Comparison of ENCODE assay signal across 15 mouse cellular contexts in the genomic region with DNA sequence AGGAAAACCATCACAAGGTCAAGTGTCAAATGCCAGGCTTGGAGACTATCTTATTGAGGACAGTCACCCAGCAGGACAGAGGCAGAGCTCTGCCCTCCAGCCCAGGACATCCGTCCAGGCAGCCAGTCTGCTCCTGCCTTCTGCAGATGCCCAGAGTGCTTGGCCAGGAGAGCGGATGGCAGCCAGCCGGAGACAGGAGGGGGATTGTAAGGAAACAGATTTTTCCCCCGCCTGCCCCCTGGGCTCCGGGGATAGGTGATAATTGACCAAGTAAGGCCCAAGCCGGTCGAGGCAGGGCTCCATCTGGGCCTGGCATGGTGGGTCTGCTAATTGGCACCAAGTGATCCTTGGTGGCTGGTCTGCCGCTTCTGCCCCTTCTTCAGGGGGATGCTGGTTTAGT.
A peak's percentile ranks its signal among the peaks of the same experiment; 100 is the strongest.
DNase-seq lines count a peak whose midpoint lies in the region; ATAC-seq lines count a peak whose summit lies in the region.
"Had no signal": no experiment of that assay in that cellular context is flagged by ENCODE, and none has a peak within 500 bp of the region (broad histone marks: within the 10 kb centered on the region; RNA-seq: fewer than 3 reads in every experiment).

No protein-coding gene starts in this region.

- no peak overlapping the region for H3K9ac ChIP-seq in forebrain, embryonic 11.5 days (ENCODE audit: low read length)
- H3K9ac ChIP-seq in neural tube, embryonic 14.5 days (replicated peaks; ENCODE audit: low read depth, low read length): no peak overlapping the region
- H3K9ac ChIP-seq in intestine, embryonic 16.5 days (ENCODE audit: low read depth, low read length): no peak overlapping the region
- H3K9ac ChIP-seq: embryonic facial prominence, embryonic 15.5 days; liver, embryonic 14.5 days had no signal

- 73% methylated on average over 8 of the region's 8 CpGs for WGBS in forebrain, embryonic 10.5 days
- 58% methylated on average over 8 of the region's 8 CpGs for WGBS in forebrain, embryonic 11.5 days
- WGBS in neural tube, embryonic 14.5 days: 62% methylated on average over 8 of the region's 8 CpGs
- 58% methylated on average over 8 of the region's 8 CpGs for WGBS in embryonic facial prominence, embryonic 10.5 days
- 51% methylated on average over 8 of the region's 8 CpGs for WGBS in limb, embryonic 10.5 days
- 70% methylated on average over 8 of the region's 8 CpGs for WGBS in intestine, embryonic 16.5 days

- ATAC-seq in forebrain, embryonic 11.5 days (replicated peaks; ENCODE audit: low FRiP score): no peak
- ATAC-seq in neural tube, embryonic 14.5 days (ENCODE audit: low read depth): no peak
- no peak for ATAC-seq in intestine, embryonic 16.5 days

- DNase-seq in forebrain, embryonic 10.5 days (ENCODE audit: extremely low spot score, low spot score): no peak
- no peak for DNase-seq in forebrain, embryonic 11.5 days (ENCODE audit: low spot score)
- DNase-seq in neural tube, embryonic 10.5 days (ENCODE audit: extremely low spot score, low spot score): no peak
- DNase-seq in embryonic facial prominence, embryonic 10.5 days (ENCODE audit: low spot score): no peak
- no peak for DNase-seq in limb, embryonic 10.5 days (ENCODE audit: low spot score)
- no peak for DNase-seq in kidney, adult 11 months
- DNase-seq: adrenal gland, postnatal 14 days; heart, adult 11 months; lung, postnatal 36 days; right cerebral cortex, postnatal 14 days had no signal

- peaks cover 97% of the 10 kb centered on the region for H3K4me1 ChIP-seq in forebrain, embryonic 10.5 days
- peaks cover 19% of the 10 kb centered on the region for H3K4me1 ChIP-seq in forebrain, embryonic 11.5 days (replicated peaks; ENCODE audit: control insufficient read depth, insufficient read depth, low read length)
- peaks cover 8% of the 10 kb centered on the region for H3K4me1 ChIP-seq in neural tube, embryonic 14.5 days (ENCODE audit: control insufficient read depth, insufficient read depth, low read length)
- peaks cover 87% of the 10 kb centered on the region for H3K4me1 ChIP-seq in embryonic facial prominence, embryonic 10.5 days
- H3K4me1 ChIP-seq in limb, embryonic 10.5 days: peaks cover 90% of the 10 kb centered on the region
- peaks cover 3% of the 10 kb centered on the region; the same call in 1 of the 2 replicates for H3K4me1 ChIP-seq in intestine, embryonic 16.5 days (ENCODE audit: control insufficient read depth, insufficient read depth, low read length)

- no peak overlapping the region for H3K4me2 ChIP-seq in forebrain, embryonic 11.5 days (ENCODE audit: low read depth, low read length, severe bottlenecking)
- no peak overlapping the region for H3K4me2 ChIP-seq in neural tube, embryonic 14.5 days (ENCODE audit: low read depth, low read length)
- no peak overlapping the region for H3K4me2 ChIP-seq in intestine, embryonic 16.5 days (ENCODE audit: low read depth, low read length)
- H3K4me2 ChIP-seq: embryonic facial prominence, embryonic 15.5 days had no signal

- 0 out of 2 replicates have a peak overlapping the region, but pooled peaks have one; percentile 62 for H3K27ac ChIP-seq in forebrain, embryonic 10.5 days
- H3K27ac ChIP-seq in forebrain, embryonic 11.5 days (ENCODE audit: low read depth, low read length): no peak overlapping the region
- H3K27ac ChIP-seq in neural tube, embryonic 14.5 days (ENCODE audit: low read depth, low read length): 0 out of 2 replicates have a peak overlapping the region, but pooled peaks have one; percentile 52
- H3K27ac ChIP-seq in embryonic facial prominence, embryonic 10.5 days (replicated peaks): peak overlapping the region; percentile 40
- H3K27ac ChIP-seq in limb, embryonic 10.5 days: 0 out of 2 replicates have a peak overlapping the region, but pooled peaks have one; percentile 38
- no peak overlapping the region for H3K27ac ChIP-seq in intestine, embryonic 16.5 days (ENCODE audit: low read length)
- H3K27ac ChIP-seq: embryonic facial prominence, embryonic 15.5 days; kidney, postnatal 0 days; liver, embryonic 14.5 days had no signal

- H3K36me3 ChIP-seq in forebrain, embryonic 10.5 days (replicated peaks): 0 out of 2 replicates have a peak, but pooled peaks cover 4% of the 10 kb centered on the region
- no peaks in the 10 kb centered on the region for H3K36me3 ChIP-seq in forebrain, embryonic 11.5 days (ENCODE audit: control insufficient read depth, insufficient read depth, low read length)
- no peaks in the 10 kb centered on the region for H3K36me3 ChIP-seq in neural tube, embryonic 14.5 days (ENCODE audit: control insufficient read depth, insufficient read depth, low read length)
- H3K36me3 ChIP-seq in embryonic facial prominence, embryonic 10.5 days (replicated peaks): no peaks in the 10 kb centered on the region
- no peaks in the 10 kb centered on the region for H3K36me3 ChIP-seq in limb, embryonic 10.5 days
- H3K36me3 ChIP-seq in intestine, embryonic 16.5 days (ENCODE audit: control insufficient read depth, insufficient read depth, low read length): no peaks in the 10 kb centered on the region
- H3K36me3 ChIP-seq: embryonic facial prominence, embryonic 15.5 days had no signal

- no peak overlapping the region for H3K4me3 ChIP-seq in forebrain, embryonic 10.5 days
- no peak overlapping the region for H3K4me3 ChIP-seq in forebrain, embryonic 11.5 days (ENCODE audit: low read depth, low read length)
- H3K4me3 ChIP-seq in neural tube, embryonic 14.5 days (ENCODE audit: low read depth, low read length): no peak overlapping the region
- H3K4me3 ChIP-seq in embryonic facial prominence, embryonic 10.5 days: no peak overlapping the region
- no peak overlapping the region for H3K4me3 ChIP-seq in limb, embryonic 10.5 days
- H3K4me3 ChIP-seq in intestine, embryonic 16.5 days (ENCODE audit: low read length): no peak overlapping the region
- H3K4me3 ChIP-seq: embryonic facial prominence, embryonic 15.5 days had no signal

- H3K9me3 ChIP-seq in forebrain, embryonic 10.5 days: no peaks in the 10 kb centered on the region
- no peaks in the 10 kb centered on the region for H3K9me3 ChIP-seq in forebrain, embryonic 11.5 days (ENCODE audit: control insufficient read depth, low read length)
- no peaks in the 10 kb centered on the region for H3K9me3 ChIP-seq in neural tube, embryonic 14.5 days (ENCODE audit: control insufficient read depth, low read length)
- no peaks in the 10 kb centered on the region for H3K9me3 ChIP-seq in embryonic facial prominence, embryonic 10.5 days
- H3K9me3 ChIP-seq in limb, embryonic 10.5 days (replicated peaks): no peaks in the 10 kb centered on the region
- no peaks in the 10 kb centered on the region for H3K9me3 ChIP-seq in intestine, embryonic 16.5 days (ENCODE audit: control insufficient read depth, low read length)
- H3K9me3 ChIP-seq: embryonic facial prominence, embryonic 15.5 days had no signal

- H3K27me3 ChIP-seq in forebrain, embryonic 10.5 days (ENCODE audit: poor library complexity, severe bottlenecking): no peaks in the 10 kb centered on the region
- no peaks in the 10 kb centered on the region for H3K27me3 ChIP-seq in forebrain, embryonic 11.5 days (ENCODE audit: control insufficient read depth, insufficient read depth, low read length)
- H3K27me3 ChIP-seq in neural tube, embryonic 14.5 days (ENCODE audit: control insufficient read depth, insufficient read depth, low read length): no peaks in the 10 kb centered on the region
- no peaks in the 10 kb centered on the region for H3K27me3 ChIP-seq in embryonic facial prominence, embryonic 10.5 days (replicated peaks; ENCODE audit: low read depth, poor library complexity, severe bottlenecking)
- H3K27me3 ChIP-seq in limb, embryonic 10.5 days (ENCODE audit: low read depth, poor library complexity, severe bottlenecking): peaks cover 15% of the 10 kb centered on the region; the same call in 1 of the 2 replicates
- no peaks in the 10 kb centered on the region for H3K27me3 ChIP-seq in intestine, embryonic 16.5 days (replicated peaks; ENCODE audit: control insufficient read depth, insufficient read depth, low read length)
- H3K27me3 ChIP-seq: embryonic facial prominence, embryonic 15.5 days had no signal

Comparison
In these comparisons a context has a peak if more than half of its experiments do, and no peak if none do; other contexts are left out.
1. H3K27ac ChIP-seq: peak in forebrain, embryonic 10.5 days (single experiment), neural tube, embryonic 14.5 days (single experiment), embryonic facial prominence, embryonic 10.5 days (single experiment) and limb, embryonic 10.5 days (single experiment); none in forebrain, embryonic 11.5 days (single experiment) and intestine, embryonic 16.5 days (single experiment).